Mouse (Mus musculus): Measurements from ENCODE around the gene Trak1.

GRCm38 (mm10) chr9:121293187-121293586 lies 4.1 kb upstream of the Trak1 start:
- TF ChIP-seq CTCF (IDR thresholded peaks at IDR 0.05; ENCODE audit: control insufficient read depth, insufficient read depth, insufficient replicate concordance, low read depth, low read length) (no peak), POLR2A (IDR thresholded peaks at IDR 0.05; ENCODE audit: control insufficient read depth, low read depth, low read length) (no peak)
